In genomic region chr12:80344777-80345231, GRCm38 (mm10) we compare ENCODE assay signal across 8 mouse cellular contexts.
DNase-seq lines count a peak whose midpoint lies in the region; ATAC-seq and TF ChIP-seq lines count a peak whose summit lies in the region.

No protein-coding gene starts in this region.

- no peak for TF ChIP-seq EP300 in liver, postnatal 0 days (IDR thresholded peaks at IDR 0.05; ENCODE audit: low read depth)

- ATAC-seq in embryonic facial prominence, embryonic 14.5 days (ENCODE audit: low read depth), result peak; percentile 63; the same call in 1 of the 2 replicates
- ATAC-seq in limb, embryonic 14.5 days (ENCODE audit: low FRiP score, low read depth), result no peak
- no peak for ATAC-seq in liver, postnatal 0 days
- ATAC-seq in activated CD4-positive, CD25-positive, alpha-beta regulatory T cell, adult 4 months, result no peak

- no peak for TF ChIP-seq POLR2A in limb, embryonic 14.5 days (IDR thresholded peaks at IDR 0.05; ENCODE audit: borderline replicate concordance, extremely low read depth, insufficient read depth, insufficient read length)

- H3K27ac ChIP-seq in embryonic facial prominence, embryonic 14.5 days (replicated peaks; ENCODE audit: low read depth, low read length), result peak overlapping the region; percentile 23; the same call in 1 of the 2 replicates
- no peak overlapping the region for H3K27ac ChIP-seq in embryonic facial prominence, embryonic 10.5 days (replicated peaks)
- H3K27ac ChIP-seq in limb, embryonic 14.5 days (replicated peaks; ENCODE audit: low read depth, low read length), result no peak overlapping the region
- H3K27ac ChIP-seq in liver, postnatal 0 days (ENCODE audit: low read depth), result no peak overlapping the region

- H3K4me3 ChIP-seq in embryonic facial prominence, embryonic 14.5 days (ENCODE audit: low read depth, low read length), result no peak overlapping the region
- H3K4me3 ChIP-seq in embryonic facial prominence, embryonic 10.5 days, result no peak overlapping the region
- no peak overlapping the region for H3K4me3 ChIP-seq in limb, embryonic 14.5 days (replicated peaks; ENCODE audit: low read length)
- no peak overlapping the region for H3K4me3 ChIP-seq in liver, postnatal 0 days (ENCODE audit: low read depth, low read length)

- H3K4me2 ChIP-seq in embryonic facial prominence, embryonic 14.5 days (ENCODE audit: low read depth, low read length), result no peak overlapping the region
- no peak overlapping the region for H3K4me2 ChIP-seq in limb, embryonic 14.5 days (replicated peaks; ENCODE audit: low read depth, low read length, severe bottlenecking)
- H3K4me2 ChIP-seq in liver, postnatal 0 days (ENCODE audit: low read depth, low read length), result no peak overlapping the region

- peaks cover 3% of the 10 kb centered on the region; the same call in 1 of the 2 replicates for H3K4me1 ChIP-seq in embryonic facial prominence, embryonic 14.5 days (ENCODE audit: control insufficient read depth, insufficient read depth, low read length)
- 0 out of 2 replicates have a peak, but pooled peaks cover 8% of the 10 kb centered on the region for H3K4me1 ChIP-seq in embryonic facial prominence, embryonic 10.5 days
- H3K4me1 ChIP-seq in limb, embryonic 14.5 days (ENCODE audit: control insufficient read depth, insufficient read depth, low read length), result 0 out of 2 replicates have a peak, but pooled peaks cover 3% of the 10 kb centered on the region
- no peaks in the 10 kb centered on the region for H3K4me1 ChIP-seq in liver, postnatal 0 days (ENCODE audit: insufficient read depth)

- no peaks in the 10 kb centered on the region for H3K27me3 ChIP-seq in embryonic facial prominence, embryonic 14.5 days (replicated peaks; ENCODE audit: control insufficient read depth, insufficient read depth, low read length)
- no peaks in the 10 kb centered on the region for H3K27me3 ChIP-seq in embryonic facial prominence, embryonic 10.5 days (replicated peaks; ENCODE audit: low read depth, poor library complexity, severe bottlenecking)
- H3K27me3 ChIP-seq in limb, embryonic 14.5 days (ENCODE audit: control insufficient read depth, insufficient read depth, low read length), result no peaks in the 10 kb centered on the region
- H3K27me3 ChIP-seq in liver, postnatal 0 days (ENCODE audit: insufficient read depth, low read length), result no peaks in the 10 kb centered on the region

- no peaks in the 10 kb centered on the region for H3K9me3 ChIP-seq in embryonic facial prominence, embryonic 14.5 days (ENCODE audit: control insufficient read depth, low read length)
- no peaks in the 10 kb centered on the region for H3K9me3 ChIP-seq in embryonic facial prominence, embryonic 10.5 days
- no peaks in the 10 kb centered on the region for H3K9me3 ChIP-seq in limb, embryonic 14.5 days (ENCODE audit: control insufficient read depth, low read length)
- H3K9me3 ChIP-seq in liver, postnatal 0 days (ENCODE audit: low read length), result no peaks in the 10 kb centered on the region

- WGBS in embryonic facial prominence, embryonic 14.5 days, result 67% methylated on average over 6 of the region's 6 CpGs
- WGBS in embryonic facial prominence, embryonic 10.5 days, result 87% methylated on average over 6 of the region's 6 CpGs
- 66% methylated on average over 6 of the region's 6 CpGs for WGBS in limb, embryonic 14.5 days
- 76% methylated on average over 6 of the region's 6 CpGs for WGBS in liver, postnatal 0 days (ENCODE audit: insufficient replicate concordance)

- TF ChIP-seq CTCF in liver, postnatal 0 days (IDR thresholded peaks at IDR 0.05; ENCODE audit: low read depth), result no peak

- H3K36me3 ChIP-seq in embryonic facial prominence, embryonic 14.5 days (ENCODE audit: control insufficient read depth, insufficient read depth, low read length), result peaks cover 21% of the 10 kb centered on the region
- H3K36me3 ChIP-seq in embryonic facial prominence, embryonic 10.5 days (replicated peaks), result peaks cover 61% of the 10 kb centered on the region
- peaks cover 33% of the 10 kb centered on the region for H3K36me3 ChIP-seq in limb, embryonic 14.5 days (ENCODE audit: control insufficient read depth, insufficient read depth, low read length)
- peaks cover 26% of the 10 kb centered on the region for H3K36me3 ChIP-seq in liver, postnatal 0 days (replicated peaks; ENCODE audit: insufficient read depth, low read length)

- H3K9ac ChIP-seq in embryonic facial prominence, embryonic 14.5 days (ENCODE audit: low read depth, low read length), result no peak overlapping the region
- H3K9ac ChIP-seq in limb, embryonic 14.5 days (ENCODE audit: low read depth, low read length, severe bottlenecking), result no peak overlapping the region
- H3K9ac ChIP-seq in liver, postnatal 0 days (replicated peaks), result no peak overlapping the region

- DNase-seq in embryonic facial prominence, embryonic 14.5 days (ENCODE audit: low spot score), result peak; percentile 85
- DNase-seq in embryonic facial prominence, embryonic 10.5 days (ENCODE audit: low spot score), result no peak
- DNase-seq in urinary bladder, postnatal 14 days (ENCODE audit: low spot score), result peak; percentile 20
- DNase-seq in urinary bladder, postnatal 36 days (ENCODE audit: low spot score in 2 of 2), result no peak
- peak; percentile 61 for DNase-seq in limb, embryonic 14.5 days (ENCODE audit: low spot score)
- no peak for DNase-seq in liver, postnatal 0 days
- no peak for DNase-seq in cerebellum, adult 11-12 months

Comparison
In these comparisons a context has a peak if more than half of its experiments do, and no peak if none do; other contexts are left out.
1. DNase-seq: peak in embryonic facial prominence, embryonic 14.5 days (single experiment), urinary bladder, postnatal 14 days (single experiment) and limb, embryonic 14.5 days (single experiment); none in embryonic facial prominence, embryonic 10.5 days (single experiment), urinary bladder, postnatal 36 days (0 of 2), liver, postnatal 0 days (single experiment) and cerebellum, adult 11-12 months (single experiment).